Mouse (Mus musculus): ENCODE results near the gene Creld2.

DNA sequence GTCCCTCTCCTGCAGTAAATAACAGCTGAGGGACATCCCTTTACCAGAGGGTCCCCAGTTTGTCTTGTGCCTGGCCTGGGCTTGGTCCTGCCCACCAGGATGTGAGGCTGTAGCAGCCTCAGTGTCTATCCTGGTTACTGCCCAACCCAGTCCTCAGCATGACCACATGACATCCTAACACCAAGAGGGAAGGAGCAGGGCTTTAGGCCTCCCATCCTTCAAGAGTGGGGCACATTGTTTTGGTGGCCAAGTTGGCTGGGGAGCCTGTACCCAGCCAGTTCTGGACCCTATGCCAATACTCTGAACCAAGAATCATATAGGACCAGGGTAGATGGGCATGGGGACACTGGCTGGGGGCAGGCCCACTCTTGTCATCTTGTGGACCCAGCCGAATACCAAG lies 29.2 kb downstream of the Creld2 start:
- TF ChIP-seq CTCF (IDR thresholded peaks at IDR 0.05; ENCODE audit: insufficient read depth, low read depth, low read length) = no peak
- TF ChIP-seq POLR2A (IDR thresholded peaks at IDR 0.05; ENCODE audit: insufficient read depth, low read depth, low read length) = no peak

All from olfactory bulb, adult 2 months (tissue).